Mouse (Mus musculus): ENCODE measurements around the gene Twist2.

DNA sequence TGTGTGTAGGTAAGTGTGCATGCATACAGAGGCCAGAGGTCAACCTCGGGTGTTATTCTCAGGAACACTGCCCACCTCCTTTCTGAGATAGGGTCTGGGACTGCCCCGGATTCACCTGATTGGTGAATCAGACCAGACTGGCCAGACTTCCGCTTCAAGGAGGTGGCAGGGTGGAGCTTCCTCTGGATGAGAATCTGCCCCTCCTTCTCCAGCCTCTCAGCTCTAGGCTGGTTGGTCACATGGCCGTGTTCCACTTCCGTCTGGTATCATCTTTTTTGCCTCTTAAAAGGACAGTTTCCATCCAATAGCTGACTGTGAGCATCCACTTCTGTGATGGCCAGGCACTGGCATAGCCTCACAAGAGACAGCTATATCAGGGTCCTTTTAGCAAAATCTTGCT lies 24.3 kb upstream of the Twist2 start:
- no peak for TF ChIP-seq CTCF (IDR thresholded peaks at IDR 0.05; ENCODE audit: borderline replicate concordance, control insufficient read depth, extremely low read depth, insufficient read depth, low read length, poor library complexity)
- TF ChIP-seq POLR2A (IDR thresholded peaks at IDR 0.05; ENCODE audit: control insufficient read depth, extremely low read depth, insufficient read depth, low read length, poor library complexity): no peak
